Mouse (Mus musculus): ENCODE results near the gene Padi6.

Gene Padi6

DNA sequence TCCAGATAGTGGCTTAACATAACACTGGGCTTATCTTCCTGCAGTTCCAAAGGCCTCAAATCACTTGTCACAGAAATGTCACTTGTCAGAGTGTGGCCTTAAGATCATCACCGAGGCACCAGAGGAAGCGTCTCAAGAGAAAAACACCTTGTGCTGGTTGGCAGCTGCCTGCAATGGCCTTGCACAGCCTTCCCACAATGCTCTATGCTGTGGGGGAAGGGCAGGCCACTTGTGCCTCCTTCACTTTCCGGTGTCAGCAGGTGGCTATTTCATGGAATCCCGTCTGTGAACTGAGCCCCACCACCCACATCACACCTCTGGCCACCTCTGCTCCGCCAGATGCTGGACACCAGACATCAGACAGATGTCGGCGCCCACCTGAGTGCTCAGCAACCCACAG is 10.9 kb upstream of the Padi6 start:
- in situ Hi-C loops (cut with MseI, MboI), result no loop called here

DNA sequence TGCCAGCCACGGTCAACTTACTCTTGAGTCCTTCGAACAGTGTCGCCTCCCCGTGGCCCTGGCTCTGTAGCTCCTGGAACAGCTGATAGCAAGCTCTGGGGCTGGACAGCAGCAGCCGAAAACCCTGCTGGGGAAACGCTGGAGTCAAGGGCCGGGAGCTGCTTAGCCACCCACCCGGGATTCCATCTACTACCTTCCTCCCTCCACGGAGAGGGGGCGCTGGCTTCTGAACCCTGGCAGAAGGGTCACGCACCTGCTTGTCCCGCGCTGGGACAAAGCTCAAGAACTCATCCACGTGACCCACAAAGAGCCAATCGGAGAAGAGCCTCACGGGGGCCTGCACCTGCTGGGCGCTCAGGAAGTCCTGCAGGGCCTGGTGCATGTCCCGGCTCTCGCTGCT is 7.9 kb upstream of the Padi6 start:
- in situ Hi-C loops (cut with MseI, MboI), result no loop called here

DNA sequence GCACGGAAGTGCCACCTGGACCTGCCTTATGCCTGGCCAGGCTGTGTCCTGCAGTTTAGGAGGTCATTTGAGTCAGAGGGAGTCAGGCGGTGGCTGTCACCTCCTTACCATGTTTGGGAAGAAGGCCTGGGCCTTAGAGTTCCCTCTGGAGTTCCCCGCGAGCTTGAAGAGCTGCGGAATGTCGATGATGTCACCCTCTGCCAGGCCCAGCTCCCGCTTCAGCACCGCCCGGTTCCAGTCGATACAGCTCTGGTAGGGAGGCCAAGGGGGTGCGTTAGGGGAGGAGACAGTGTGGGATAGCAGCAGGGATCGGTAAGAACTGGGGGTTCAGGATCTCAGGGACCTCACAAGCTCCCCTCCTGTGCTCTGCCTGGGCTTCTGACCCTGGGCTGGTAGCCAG is 5.5 kb upstream of the Padi6 start:
- in situ Hi-C loops (cut with MseI, MboI), result no loop called here

DNA sequence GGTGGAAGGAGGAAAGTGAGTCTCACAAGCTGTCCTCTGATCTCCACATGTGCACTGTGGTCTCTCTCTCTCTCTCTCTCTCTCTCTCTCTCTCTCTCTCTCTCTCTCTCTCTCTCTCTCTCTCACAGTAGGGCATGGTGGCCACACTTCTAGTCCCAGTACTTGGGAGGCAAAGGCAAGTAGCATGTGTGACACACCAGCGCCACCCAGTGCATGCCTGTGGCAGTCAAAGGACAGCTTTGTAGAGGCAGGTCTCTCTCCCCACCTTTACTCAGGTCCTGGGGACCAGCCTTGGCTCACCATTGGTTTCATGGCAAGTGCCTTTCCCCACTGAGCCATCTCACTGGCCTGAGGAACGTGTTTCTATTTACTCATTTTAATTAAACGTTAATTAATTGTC is 2.2 kb upstream of the Padi6 start:
- in situ Hi-C loops (cut with MseI, MboI), result no loop called here

DNA sequence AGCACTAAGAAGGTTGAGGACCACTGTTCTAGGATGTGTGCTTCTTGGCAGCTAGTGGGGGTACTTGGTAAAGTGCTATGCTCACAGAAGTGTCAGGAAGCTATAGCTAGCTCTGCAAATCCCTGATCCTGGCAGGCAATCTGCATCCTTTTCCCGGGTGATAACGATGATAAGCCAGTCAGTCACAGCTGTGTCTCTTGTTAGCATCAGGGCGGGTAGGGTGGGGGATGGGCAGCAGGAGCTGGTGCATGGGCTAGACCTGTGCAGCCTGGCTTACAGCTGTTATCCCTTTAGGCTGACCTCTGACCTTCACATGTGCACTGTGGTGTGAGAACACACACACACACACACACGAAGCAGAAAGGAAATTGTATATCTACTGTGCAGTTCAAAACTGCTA is 643 bp upstream of the Padi6 start:
- in situ Hi-C loops (cut with MseI, MboI), result no loop called here

- in situ Hi-C loops (cut with MseI, MboI), result no loop called here
Measured at GRCm38 (mm10) chr4:140741401-140741800, 1.0 kb downstream of the Padi6 start.

- in situ Hi-C loops (cut with MseI, MboI), result no loop called here
Measured at GRCm38 (mm10) chr4:140740655-140741054, 1.8 kb downstream of the Padi6 start.

GRCm38 (mm10) chr4:140732871-140733270 is 9.6 kb downstream of the Padi6 start:
- in situ Hi-C loops (cut with MseI, MboI), result no loop called here

- in situ Hi-C loops (cut with MseI, MboI), result no loop called here
Measured at GRCm38 (mm10) chr4:140731654-140732053, 10.8 kb downstream of the Padi6 start.

GRCm38 (mm10) chr4:140726907-140727306 is 15.5 kb downstream of the Padi6 start:
- in situ Hi-C loops (cut with MseI, MboI), result no loop called here

- in situ Hi-C loops (cut with MseI, MboI), result no loop called here
Measured at GRCm38 (mm10) chr4:140724739-140725138, 17.7 kb downstream of the Padi6 start.

GRCm38 (mm10) chr4:140723801-140724200 is 18.6 kb downstream of the Padi6 start:
- in situ Hi-C loops (cut with MseI, MboI), result no loop called here

GRCm38 (mm10) chr4:140723192-140723591 is 19.3 kb downstream of the Padi6 start:
- in situ Hi-C loops (cut with MseI, MboI), result no loop called here

GRCm38 (mm10) chr4:140722710-140723109 is 19.7 kb downstream of the Padi6 start:
- in situ Hi-C loops (cut with MseI, MboI), result no loop called here

DNA sequence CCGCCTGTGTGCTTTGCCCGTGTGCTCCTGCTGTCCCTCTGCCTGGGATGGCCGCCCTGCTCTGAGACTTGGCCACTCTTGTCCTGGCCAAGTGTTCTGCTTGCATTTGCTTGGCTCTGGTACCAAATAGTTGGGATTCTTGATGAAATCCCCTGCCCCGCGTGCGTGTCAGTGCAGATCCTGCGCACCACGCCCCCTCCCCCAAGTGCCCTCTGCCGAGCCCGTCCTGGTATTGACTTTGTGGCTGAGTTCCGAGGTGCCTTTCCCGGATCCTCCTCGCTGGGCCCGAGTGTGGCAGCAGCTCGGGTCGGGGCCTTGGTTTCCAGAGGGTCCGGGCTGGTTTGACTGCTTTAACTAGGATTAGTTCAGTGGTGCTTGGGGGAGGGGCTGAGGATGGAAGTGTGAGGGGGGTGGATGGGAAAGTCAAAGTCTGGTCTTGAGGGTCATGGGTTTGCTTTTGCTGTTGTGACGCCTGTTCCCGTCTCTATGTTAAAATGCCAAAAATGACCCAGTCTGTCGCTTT is 20.4 kb downstream of the Padi6 start:
- in situ Hi-C loops (cut with MseI, MboI), result no loop called here

DNA sequence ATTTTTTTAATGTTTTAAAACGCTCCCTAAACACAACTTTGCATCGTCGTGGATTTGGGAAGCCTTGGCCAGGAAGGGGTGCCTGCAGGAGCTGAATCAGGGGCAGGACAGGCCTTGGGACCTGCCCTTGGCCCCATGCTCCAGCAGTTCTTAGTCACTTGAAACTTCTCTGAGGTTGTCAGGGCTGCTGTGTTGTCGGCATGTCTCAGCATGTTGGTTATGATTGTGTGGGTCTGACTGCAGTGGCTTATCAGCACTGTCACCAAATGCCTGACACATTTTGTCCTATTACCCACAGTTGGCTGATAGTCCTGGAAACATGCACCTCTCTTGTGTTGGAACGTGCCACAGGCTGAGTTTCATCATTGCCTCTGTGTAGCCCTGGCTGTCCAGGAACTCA is 22.4 kb downstream of the Padi6 start:
- in situ Hi-C loops (cut with MseI, MboI), result no loop called here

- in situ Hi-C loops (cut with MseI, MboI), result no loop called here
Measured at GRCm38 (mm10) chr4:140718436-140718835, 24.0 kb downstream of the Padi6 start.

DNA sequence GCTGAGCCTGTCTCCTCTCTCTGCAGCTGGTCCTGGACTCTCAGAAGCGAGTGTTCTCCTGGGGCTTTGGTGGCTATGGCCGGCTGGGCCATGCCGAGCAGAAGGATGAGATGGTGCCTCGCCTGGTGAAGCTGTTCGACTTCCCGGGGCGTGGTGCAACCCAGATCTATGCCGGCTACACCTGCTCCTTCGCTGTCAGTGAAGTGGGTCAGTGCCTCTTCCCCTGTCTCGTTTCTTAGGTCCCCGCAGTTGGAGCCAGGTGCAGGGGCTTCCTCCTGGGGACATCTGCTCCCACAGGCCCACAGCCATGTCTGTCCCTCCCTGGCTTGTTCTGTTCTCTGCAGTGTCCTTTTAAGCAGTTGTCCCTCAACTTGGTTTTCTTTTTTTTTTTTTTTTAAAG is 25.4 kb downstream of the Padi6 start:
- in situ Hi-C loops (cut with MseI, MboI), result no loop called here

DNA sequence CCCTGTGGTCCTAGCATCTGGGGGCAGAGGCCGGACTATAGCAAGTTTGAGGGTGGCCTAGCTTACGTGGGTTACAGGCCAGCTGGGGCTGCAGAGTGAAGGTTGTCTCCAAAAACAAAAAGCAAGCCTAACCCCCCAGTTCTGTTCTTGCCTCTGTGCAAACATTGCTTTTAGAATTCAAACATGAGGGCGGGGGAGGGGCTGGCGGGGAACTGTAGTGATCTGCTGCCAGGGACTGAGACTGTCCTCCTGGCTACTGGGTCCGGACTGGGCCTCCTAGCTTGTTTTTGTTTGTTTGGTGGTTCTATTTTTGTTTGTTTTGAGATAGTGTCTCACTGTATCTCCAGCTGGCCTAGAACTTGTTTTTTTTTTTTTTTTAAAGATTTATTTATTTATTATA is 27.9 kb downstream of the Padi6 start:
- in situ Hi-C loops (cut with MseI, MboI), result no loop called here

DNA sequence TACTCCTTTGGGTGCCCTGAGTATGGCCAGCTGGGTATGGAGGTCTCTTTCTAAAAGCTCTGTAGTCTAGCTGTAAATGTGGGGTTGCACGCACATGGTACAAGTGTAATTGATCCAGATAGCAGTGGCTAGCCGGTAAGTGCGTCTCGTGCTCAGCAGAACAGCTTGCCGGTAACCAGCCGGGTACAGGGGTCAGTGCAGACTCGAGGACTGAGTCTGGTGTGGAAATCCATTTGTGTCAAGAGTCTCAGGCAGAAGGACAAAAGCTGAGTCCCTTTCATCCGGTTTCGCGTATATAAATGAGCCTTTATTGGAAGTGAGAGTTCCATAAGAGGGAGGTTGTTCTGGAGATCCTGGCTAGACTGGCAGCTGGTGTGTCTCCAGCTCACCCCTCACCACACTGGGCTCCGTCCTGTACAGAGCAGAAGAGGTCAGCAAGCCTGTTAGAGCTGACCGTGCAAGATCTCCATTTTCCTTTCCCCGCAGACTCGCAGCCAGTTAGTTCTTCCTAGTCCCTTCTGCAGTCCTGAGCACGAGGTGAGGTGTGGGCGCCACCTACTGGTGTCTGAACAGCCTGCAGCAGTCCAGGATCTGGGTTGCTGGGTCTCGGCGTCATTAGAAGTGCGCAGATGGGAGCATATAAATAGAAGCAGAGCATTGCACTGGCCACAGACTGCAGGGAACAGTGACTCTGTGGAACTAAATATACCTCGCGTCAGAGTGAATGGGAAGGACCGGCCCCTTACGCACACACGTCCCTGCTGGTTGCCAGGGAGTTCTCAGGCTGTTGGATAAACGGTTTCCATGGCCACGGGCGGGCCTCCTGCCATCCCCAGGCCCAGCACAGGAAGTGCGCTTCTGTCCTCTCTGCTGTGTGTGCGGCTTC is 28.7 kb downstream of the Padi6 start:
- in situ Hi-C loops (cut with MseI, MboI), result no loop called here

DNA sequence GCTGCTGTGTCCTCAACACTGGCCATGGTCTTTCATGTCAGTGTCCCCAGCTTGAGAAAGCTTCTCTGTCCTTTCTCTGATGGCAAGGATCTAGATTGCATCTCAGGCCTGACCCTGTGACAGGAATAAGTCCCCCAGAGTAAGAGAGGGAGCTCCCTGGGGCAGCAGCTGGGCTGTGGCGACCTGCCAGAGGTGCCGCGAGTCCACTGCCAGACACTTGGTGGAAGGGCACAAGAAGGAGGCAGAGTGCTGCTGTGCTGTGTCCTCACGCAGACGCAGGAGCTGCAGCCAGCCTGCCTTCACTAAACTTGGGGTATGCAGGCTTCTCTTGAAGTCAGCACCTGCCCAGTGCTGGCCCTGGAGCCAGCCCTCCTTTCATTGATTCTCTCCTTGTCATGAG is 31.1 kb downstream of the Padi6 start:
- in situ Hi-C loops (cut with MseI, MboI), result no loop called here

DNA sequence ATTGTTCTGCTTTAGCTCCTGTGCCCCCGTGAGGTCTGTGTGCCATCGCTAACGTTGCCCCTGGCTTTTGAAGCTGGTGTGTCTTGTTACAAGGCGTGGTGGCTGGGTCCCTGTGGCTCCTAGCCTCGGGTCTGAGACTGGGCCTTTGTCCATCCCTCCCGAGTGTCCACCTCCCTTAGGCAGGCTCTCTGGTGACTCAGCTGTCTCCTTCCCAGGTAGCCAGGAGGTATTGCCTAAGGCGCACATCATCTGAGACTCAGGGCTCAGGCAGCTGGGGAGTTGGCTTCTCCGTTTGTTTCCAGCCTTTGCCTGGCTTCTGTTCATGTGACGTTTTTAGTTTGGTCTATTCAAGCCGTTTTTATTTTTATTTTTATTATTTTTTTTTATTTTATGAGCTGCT is 31.7 kb downstream of the Padi6 start:
- in situ Hi-C loops (cut with MseI, MboI), result no loop called here

DNA sequence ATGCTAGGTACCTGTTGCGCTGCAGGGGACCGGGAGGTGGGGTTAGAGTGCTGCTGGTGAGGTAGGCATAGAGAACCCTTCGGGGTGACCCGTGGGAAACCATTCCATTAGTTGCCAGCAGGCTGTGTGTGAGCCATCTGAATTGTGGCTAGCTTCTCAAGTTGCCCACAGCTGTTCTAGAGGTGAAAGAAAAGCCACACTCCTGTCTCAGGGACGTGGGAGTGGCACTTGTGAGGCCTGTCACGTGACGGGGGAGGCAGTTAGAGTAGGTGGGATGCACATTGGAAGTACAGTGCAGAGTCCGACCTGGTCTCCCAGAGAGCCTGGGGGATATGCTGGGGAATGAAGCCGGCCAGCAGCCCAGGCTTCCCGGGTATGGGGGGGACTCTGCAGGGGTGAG is 32.8 kb downstream of the Padi6 start:
- in situ Hi-C loops (cut with MseI, MboI), result no loop called here

DNA sequence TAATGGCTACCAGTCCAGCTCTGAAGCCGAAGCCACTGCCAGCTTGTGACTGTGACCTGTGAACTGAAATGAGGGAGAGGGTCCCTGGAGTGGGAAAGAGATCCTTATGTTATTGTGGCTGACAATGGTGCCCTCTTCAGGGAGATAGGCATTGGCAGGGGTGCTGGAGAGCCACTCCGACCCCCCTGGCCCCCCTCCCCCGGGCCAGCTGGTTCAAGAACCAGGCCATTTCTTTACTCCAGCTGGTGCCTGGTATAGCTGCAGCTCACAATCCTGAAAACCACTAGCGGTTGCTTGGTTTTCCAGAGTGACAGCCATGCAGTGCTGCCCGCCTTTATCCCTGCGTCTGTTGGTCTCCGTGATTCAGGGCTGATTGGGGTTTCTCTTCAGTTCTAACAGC is 33.3 kb downstream of the Padi6 start:
- in situ Hi-C loops (cut with MseI, MboI), result no loop called here

Measured in mouse trophoblast stem cell (cell line).